Mouse (Mus musculus) small intestine, adult 2 months (tissue): ENCODE data around the gene Lmod1.

Experiments
- CTCF ChIP-seq: fragments of 200-500 bp; IDR thresholded peaks from 2 replicates; pipeline ENCODE4 v1.5.1; 2012; ENCODE audit warnings: low read depth, mild to moderate bottlenecking, control low read depth, inconsistent platforms, low read length, moderate library complexity, mixed read lengths; ENCODE audit not compliant: insufficient replicate concordance, insufficient read length; ENCODE audit errors: extremely low read depth
- POLR2A ChIP-seq: fragments of 200-500 bp; IDR thresholded peaks from 2 replicates; pipeline ENCODE4 v1.6.1; 2012; ENCODE audit warnings: low read depth, mild to moderate bottlenecking, control low read depth, inconsistent platforms, low read length, moderate library complexity

DNA sequence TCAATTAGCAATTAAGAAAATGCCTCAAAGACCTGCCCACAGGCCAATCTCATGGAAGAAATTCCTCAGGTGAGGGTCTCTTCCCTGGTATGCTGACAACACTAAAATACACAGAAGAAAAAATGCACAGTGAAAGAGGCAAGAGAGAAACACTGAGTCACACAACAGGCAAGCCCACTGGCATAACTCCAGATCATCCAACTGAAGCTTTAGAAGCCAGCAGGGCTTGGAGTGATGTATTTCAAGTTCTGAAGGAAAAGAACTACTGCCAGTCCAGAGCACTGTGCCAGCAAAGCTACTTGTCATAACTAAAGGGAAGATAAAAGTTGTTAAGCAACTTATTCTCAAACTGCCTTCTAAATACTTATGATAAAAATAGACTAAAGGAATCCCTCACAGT, 89.4 kb downstream of the Lmod1 start:
- TF ChIP-seq CTCF (no peak), POLR2A (no peak)
